Mouse (Mus musculus) gastrocnemius, postnatal 14 days (tissue): ENCODE results near the gene Nsg1. TPM values are rescaled to one million over a fixed set of nuclear protein-coding genes. Genes with fewer than 3 reads are reported as not detected.
A peak's percentile ranks its signal among the peaks of the same experiment; 100 is the strongest.

ENCODE experiments used
- DNase-seq: peaks from one replicate; pipeline ENCODE4 v3.0.0; 2021; ENCODE audit warnings: mixed read lengths
- intact Hi-C: fragments of 180-260 bp; cut with DNase I; formaldehyde crosslinking; loops from one replicate; pipeline ENCODE4 v1.15.1; 2025; ENCODE audit warnings: low total_unique reads
- long read RNA-seq, 2 experiments: library from polyadenylated mRNA; stranded (forward); transcript quantifications; one replicate each; pipeline ENCODE4 v2.0.0; 2021
- total RNA-seq, 2 experiments: library from RNA; stranded (reverse); gene quantifications; 2 replicates each; pipeline ENCODE4 v1.2.3; 2021

The Nsg1 gene
- 1 to 10 TPM; 6.9 to 8.3 TPM for total RNA-seq
- long read RNA-seq, experiment 1, partial matches to known transcripts = 0 of 1 reads
- long read RNA-seq, experiment 1, other reads (novel, unspliced or antisense) = 0 of 1 reads
- long read RNA-seq, experiment 2 = 0 reads

DNA sequence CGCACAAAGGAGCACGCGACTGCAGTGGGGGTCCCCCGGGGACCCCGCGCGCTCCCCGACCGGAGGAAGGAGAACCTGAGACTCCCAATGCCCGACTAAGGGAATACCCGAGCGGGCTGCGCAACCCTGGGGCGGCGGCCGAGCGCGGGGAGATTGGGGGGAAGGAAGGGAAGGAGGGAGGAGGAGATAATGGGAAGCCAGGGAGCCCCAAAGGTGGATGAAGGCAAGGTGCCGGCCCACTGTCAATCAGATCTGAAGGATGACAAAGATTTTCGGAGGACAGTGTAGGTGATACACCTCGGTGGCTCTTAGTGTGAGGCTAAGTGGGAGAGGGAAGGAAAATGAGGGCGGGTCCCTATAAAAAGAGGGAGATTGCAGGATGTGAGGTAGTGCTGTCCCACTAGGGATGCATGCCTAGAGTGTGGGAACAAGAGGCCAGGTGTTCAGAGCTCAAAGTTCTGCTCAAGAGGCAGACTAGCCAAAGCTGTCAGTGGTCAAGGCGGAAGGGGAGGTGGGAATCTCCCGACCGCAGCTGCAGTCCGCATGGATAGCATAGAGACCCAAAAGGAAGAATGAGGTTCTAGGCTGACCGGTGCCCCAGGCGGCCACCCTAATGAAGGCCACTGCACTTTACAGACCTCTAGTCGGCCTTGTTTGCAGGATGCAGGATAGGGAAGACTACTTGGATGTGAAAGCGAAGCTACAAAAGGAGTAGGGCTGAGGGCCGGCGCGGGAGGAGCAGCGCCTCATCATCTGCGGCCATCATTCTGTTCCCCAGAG is at the start of gene Nsg1:
Gene Nsg1, minus strand, starts transcription at position 274 of the 780 bp plus-strand sequence.
- intact Hi-C loops = no loop called here
- no peak for DNase-seq

DNA sequence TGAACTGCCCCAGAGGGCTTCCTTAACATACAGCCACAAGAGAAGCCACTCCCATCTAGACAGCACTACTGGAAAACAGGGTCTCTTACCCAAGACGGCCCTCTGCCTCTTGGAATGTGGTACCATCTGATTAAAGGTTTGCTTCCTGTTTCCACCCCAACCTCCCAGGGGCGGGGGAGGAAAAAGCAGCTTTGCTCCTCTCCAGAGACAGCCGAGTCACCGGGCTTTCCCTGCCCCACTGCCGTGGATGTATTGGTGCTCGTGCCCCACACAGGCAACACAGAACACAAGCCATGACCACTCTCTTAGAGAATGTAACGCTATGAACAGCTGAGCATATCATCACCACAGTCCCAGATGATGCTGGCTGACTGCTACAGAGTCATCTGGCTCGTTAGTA is 49.3 kb upstream of the Nsg1 start:
- intact Hi-C loops = no loop called here
- no peak for DNase-seq

DNA sequence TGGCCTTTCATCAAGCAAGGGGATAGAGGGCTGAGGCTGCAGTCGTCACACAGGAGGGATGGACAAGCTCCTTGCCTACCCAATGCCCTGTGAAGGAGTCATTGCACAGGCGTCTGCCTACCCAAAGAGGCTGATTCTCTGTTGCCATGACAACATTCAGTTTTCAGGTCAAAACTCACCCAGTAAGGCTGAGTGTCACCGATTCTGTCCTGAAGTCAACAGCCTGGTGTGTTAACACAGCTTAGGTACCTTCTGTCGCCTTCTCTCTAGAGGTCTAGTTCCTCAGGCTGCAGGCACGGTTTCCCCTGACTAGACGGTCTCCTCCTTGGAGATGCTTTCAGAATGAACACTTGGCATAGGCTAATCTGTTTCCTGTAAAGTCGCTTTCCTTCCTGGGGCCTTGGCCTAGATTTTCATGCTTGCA is 45.6 kb upstream of the Nsg1 start:
- intact Hi-C loops = no loop called here
- DNase-seq = no peak

DNA sequence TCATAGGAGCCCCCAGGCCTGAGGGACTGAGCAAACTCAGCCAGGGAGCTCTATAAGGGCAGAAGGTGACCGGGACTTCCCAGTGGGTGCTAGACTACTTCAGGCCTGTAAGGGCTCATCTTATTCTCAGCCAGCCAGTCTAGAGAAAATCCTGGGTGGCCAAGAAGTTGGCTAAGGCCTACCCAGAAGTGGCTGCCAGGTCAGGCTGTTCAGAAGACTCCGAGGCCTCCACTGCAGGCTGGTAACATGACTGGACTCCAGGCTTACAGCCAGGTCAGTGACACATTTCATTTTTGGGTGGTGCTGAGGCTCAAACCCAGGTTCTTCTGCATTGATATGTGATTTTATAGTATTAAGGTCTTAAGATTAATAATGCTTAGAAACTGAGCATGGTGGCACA is 40.0 kb upstream of the Nsg1 start:
- no peak for DNase-seq
- intact Hi-C loops = no loop called here

DNA sequence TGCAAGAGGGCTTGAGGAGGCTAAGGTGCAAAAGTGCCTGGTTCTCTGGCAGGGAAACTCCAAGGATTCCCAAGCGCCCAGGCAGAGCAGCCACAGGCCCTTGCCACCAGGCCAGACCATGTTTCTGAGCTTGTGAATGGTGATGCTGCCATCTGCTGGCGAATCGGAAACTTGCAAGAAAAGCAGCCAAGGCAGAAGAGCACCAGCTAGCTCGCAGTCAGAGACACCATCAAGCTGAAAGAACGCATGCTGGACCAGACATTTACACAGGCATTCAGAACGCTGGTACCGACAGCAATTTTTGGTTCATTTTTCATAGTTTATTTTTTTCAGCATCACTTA is 37.7 kb upstream of the Nsg1 start:
- intact Hi-C loops = no loop called here
- peak; percentile 72 for DNase-seq

DNA sequence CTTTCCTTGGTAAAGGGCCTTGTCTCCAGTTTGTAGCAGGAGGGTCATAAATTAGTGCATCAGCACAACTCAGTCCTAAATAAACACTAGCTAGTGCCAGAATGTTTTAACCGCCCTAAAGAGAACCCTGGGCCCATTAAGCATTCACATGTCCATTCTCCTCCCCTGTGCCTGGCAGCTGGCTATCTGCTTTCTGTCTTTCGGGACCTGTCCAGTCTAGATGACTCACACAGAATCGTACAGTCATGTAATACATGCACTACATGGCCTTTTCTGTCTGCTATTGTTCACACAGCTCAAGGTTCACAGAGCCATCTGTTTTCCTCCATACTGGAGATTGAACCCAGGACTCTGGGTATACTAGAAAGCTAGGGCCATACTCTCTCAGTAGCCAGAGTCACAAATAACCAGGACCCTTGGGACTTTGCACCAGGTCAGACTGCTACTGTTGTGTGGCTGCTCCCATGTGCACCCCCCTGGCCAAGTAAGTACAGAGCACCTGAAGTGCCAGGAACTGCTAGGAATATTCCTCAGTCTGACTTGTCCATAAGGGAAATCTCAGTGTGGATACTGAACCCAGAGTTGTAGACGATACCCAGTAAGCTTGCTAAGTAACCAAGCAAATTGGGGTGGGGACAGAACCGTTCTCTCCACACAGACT is 37.2 kb upstream of the Nsg1 start:
- no peak for DNase-seq
- intact Hi-C loops = no loop called here

DNA sequence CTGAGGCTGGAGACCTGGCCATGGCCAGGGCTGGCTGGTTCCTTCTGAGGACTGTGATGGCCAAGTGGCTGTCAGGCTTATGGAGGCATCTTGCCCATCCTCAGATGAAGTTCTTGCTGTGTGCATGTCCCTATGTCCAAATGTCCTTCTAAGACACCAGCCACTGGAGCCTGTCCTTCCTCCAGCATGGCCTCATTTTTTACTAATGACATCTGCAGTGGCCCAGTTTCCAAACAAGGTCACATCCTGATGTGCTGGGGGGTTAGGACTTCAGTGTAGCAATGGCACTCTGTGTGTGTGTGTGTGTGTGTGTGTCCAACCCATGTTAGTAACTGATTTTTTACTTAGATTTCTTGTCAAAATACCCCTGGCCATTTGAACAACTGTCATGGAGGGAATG is 36.2 kb upstream of the Nsg1 start:
- DNase-seq = no peak
- intact Hi-C loops = no loop called here

DNA sequence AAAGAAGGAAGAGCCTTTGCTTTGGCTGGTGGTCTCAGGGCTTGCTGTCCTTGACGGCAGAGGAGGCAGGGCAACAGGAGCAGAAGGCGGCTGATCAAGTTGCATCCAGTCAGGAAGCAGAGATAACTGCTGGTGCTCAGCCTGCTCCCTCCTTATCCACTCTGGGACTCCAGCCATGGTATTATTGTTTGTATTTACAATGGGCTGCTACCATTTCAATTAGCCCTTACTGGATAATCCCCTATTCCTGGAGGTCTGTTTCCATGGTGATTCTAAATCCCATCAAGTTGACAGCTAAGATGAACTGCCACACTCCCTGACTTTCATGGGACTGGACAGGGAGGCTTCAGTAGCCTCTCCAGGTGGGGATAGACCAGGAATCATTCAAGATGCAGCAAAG is 35.2 kb upstream of the Nsg1 start:
- intact Hi-C loops = loop anchor here (5.0 kb wide), 1 partner anchor 93 kb away; no protein-coding TSS in a partner anchor
- DNase-seq = no peak

DNA sequence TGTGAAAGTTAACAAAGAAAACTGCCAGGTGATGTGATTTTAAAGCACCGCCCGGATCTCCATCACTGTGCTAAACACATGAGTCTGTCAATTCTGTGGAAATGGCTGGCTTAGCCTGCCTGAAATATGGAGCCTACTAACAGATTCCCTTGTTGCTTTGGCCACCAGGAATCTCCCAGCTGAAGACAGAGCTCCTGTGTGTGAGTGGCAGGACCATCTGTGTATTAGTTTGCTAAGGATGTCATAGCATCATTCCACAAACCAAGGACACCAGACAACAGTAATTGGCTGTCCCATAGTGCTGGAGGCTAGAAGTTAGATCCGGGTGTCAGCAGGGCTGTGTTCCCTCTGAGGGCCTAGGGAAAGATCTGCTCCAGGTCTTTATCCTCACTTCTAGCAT is 31.2 kb upstream of the Nsg1 start:
- intact Hi-C loops = loop anchor here (5.0 kb wide), 1 partner anchor 89 kb away; no protein-coding TSS in a partner anchor
- no peak for DNase-seq

DNA sequence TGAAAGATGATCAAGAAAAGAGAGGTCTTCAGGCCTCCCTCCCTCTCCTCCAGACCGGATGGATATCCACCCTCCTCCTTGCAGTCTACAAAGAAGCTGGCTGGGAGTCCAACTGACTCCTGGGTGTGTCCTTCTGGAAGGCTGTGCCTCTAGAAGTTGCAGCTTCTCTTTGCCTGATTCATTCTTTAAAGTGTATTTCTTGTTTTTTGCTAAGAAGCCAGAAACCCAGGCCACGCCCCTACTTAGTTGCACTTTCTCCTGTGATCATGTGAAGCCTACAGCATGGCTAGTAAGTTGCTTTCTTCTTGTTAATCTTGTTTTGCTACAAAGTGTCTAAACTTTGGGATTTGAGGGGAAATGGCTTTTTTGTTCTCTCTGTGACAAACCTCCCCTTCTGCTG is 27.3 kb upstream of the Nsg1 start:
- intact Hi-C loops = no loop called here
- DNase-seq = no peak

DNA sequence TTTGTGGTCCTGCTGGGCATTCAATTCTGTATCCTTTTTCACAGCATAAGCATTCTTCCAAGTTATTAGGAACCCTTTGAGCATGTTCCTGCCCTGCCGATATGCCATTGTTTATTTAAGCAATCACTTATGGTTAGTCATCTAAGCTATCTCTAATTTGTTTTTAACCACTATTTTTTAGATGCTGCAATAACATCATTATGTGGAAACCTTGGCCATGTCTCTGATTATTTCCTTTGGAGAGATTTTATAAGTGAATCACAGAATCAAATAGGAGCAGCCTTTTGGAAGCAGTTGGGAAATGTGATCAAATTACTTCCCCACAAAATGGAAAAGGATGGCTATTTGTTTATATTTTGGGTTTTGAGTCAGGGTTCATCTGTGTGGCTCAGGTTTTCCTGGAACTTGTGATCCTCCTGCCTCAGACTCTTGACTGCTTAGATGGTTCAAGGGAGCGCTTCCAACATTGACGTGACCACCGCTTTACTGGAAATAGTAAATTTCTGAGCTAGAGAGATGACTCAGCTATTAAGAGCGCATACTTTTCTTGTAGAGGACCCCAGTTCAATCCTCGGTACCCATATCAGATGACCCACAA is 25.1 kb upstream of the Nsg1 start:
- intact Hi-C loops = no loop called here
- DNase-seq = no peak

DNA sequence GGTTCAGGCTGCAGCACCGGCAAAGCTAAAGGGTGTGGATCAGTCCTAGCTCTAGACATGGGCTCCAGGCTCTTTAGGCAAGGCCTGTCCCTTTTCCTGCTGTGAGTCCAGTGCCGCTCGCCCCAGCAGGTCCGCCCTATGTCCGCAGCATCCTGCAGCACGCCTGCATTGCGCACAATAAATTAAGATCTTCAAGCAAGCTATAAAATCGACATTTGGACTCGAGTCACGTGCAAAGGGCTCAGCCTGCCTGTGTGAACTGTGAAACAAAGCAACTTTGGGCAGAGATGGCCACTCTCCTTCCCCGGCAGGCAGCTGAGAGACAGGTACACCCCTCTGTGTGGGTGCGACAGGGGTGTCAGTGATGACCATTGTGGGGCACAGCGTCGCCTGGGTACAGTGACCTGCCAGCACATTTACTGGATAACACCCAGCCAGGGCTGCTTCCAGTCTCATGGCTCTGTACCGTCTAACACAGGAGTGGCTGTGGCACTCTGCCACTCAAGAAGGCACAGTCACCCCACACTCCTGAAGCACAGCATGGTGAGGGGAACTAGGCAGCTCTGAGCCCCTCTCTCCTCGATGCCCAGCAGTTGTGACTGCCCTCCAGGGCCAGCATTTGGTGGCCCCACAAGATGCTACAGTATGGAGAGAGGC is 14.7 kb upstream of the Nsg1 start:
- no peak for DNase-seq
- intact Hi-C loops = no loop called here

DNA sequence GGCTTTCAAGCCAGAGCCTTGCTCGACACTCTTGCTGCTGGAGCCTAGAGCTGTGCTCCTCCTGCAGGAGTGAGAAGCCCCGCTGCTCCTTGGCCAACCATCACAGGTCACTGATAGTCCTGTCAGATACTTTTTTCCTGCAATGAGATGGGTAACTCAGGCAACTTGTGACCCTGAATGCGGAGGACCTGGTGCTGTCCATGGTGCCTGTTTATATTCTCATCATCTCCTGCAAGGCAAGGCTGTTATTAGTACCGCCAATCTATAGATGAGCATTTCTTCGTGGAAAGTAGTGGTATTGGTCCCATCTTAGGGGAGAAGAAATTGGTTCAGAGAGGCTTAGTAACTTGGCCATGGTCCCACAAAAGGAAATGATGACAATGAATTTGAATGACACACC is 14.1 kb upstream of the Nsg1 start:
- no peak for DNase-seq
- intact Hi-C loops = no loop called here

DNA sequence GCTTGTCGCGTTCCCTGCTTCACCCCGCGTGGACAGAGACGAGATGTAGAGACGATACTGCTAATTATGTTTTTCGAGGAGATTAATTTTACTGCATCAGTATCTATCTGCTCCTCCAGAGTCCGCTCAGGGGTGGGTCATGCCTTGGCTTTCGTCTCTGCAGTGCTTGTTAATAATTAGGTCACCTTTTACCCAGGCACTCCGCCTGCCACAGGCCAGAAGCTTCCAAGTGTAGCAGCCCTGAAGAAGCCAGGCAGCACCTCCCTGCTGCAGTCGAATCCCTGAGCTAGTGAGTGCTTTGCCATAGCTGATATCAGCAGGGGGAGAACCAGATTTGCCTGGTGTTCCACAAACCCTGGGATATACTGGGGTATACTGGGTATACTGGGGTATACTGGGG is 8.8 kb upstream of the Nsg1 start:
- DNase-seq = no peak
- intact Hi-C loops = no loop called here

DNA sequence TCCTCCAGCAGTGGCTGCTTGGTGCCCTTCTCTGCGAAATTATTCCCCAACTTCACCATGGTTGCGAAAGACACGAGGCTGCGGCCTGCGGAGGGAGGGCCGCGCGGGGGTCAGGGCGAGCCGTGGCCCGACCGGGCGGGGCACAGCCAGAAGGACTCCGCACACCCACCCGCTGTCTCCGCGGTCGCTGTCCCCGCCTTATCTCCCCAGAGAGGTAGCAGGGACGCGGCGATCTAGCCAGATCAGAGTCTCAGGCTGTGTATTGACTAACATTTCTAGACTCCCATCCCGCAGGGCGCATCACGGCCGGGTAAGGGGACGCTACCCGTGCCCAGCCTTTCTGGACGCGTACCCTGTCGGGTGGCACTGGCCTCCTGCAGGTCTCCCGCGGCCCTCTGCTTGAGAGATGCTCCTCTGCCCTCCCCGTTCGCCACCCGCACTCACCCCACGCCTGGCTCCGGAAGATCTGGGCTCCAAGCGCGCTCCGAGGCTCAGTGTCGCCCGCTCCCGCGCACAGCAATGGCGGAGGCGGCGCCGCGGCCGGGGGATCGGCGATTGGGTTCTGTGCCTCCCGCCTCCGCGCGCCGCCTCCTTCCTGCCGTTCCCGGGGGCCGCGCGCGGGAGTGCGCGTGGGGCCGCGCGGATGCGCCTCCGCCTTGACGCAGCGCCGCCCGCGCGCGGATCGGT is 617 bp downstream of the Nsg1 start:
- peak; percentile 64 for DNase-seq
- intact Hi-C loops = no loop called here

DNA sequence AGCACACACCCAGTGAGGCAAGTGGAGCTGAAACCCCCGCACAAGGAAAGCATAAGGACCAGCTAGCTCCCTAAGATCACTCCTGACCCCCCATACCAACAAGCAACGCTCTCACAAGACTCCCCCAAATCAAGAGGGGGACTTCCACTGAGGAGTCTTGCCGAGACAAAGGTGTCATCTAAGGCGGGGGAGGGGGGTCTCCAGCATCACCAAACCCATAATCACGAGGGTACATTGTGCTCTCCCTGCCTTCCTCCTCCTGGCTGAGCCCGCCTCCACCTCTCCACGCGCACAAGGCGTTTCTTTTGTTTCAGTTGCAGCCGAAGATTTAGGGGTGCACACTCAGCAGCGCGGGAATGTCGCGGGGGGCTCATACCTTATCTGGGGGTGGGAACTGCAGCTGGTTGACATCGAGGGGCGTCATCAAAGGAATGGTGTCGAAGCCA is 1.2 kb downstream of the Nsg1 start:
- intact Hi-C loops = no loop called here
- DNase-seq = no peak

DNA sequence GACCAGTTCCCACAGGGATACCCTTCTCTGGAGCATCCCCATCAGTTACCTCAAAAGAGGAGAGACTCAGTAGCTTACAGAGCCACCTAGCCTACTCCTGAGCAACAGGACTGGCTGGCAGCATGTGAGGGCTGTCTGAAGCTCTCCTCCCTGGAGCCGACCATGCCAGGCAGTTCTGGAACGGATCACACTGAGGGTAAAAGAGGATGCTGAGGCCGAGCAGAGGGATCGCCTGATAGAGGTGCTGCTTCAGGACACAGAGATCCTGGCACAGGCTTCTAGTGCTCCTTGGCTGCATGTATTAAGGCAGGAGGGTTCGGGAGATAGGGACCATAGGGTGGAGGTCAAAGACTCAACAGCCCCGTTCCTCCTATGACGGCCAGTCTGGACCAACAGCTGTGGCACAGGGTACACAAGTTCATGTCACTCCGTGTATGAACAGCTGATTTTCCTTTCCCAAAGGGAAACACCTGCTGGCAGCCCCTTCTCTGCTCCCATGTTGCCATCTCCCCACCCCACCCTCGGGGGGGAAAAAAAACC is 2.2 kb downstream of the Nsg1 start:
- intact Hi-C loops = no loop called here
- DNase-seq = no peak

DNA sequence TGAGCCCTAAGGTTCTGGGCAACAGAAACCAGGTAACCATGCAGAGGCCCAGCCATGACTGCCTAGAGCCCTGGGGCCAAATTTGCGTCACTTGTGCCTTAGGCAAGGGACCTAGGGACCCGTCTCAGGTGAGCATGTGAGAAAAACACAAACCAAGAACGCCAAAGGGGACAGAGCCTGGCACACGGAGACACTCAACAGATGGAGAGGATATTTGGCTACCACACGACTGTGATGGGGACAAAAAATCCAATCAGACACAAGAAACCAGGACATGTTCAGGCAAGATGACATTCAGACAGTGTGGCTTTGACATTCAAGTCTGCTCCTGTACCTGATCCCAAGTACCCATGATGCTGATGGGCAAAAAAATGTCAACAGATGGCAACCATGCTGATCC is 6.1 kb downstream of the Nsg1 start:
- no peak for DNase-seq
- intact Hi-C loops = no loop called here
